Mouse (Mus musculus): Measurements from ENCODE around the gene Ntn5. TPM values are rescaled to one million over a fixed set of nuclear protein-coding genes. Genes with fewer than 3 reads are reported as not detected.

Gene Ntn5
- total RNA-seq, 2 experiments from 2014 or later = 11.1 to 13.3 TPM

DNA sequence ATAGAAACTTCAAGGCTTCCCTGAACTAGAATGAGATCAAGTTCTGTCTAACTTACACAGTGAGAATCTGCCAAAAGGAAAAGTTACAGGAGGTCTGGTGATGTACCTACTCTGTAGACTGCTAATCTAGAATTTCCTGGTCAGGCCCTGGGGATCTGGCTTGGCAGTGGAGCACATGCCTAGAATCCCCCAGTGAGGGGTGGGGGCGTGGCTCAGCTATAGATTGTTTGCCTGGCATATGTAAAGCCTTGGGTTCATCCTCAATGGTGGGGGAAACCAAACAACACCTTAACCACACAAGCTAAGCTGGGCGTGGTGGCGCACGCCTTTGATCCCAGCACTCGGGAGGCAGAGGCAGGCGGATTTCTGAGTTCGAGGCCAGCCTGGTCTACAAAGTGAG lies 14.1 kb downstream of the Ntn5 start:
- no peak for DNase-seq (ENCODE audit: low spot score in 2 of 2)

DNA sequence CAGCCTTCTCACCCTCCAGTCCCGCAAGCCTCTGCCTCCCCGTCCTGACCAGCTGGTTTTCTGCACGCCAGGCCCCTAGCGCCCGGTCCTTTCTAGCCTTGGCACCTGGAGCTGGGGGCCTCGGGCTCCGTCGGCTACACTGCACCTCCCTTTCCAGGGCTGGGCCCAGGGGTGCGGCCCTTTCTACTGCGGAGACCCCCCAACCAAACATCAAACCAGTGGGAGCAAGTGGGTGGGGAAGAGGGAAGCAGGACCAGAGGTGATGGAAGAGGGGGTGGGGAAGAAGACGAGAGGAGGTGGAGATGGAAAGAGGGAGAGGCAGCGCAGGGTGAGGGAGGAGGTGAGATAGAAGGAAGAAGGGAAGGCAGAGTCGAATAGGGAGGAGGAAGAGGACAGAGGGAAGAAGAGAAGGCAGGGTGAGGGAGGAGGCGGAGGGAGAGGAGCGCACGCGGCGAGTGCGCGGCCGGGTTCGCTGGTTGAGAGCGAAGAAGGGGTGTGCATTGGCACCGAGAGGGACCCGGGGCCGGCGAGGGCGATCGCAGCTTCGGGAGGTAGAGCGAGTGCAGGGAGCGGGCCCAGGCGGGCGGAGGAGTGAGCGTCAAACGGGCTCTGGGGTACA lies 15.8 kb downstream of the Ntn5 start, which contains the start of gene Car11:
TSS of gene Car11 (plus strand) at position 321 of the 619 bp plus-strand sequence.
- DNase-seq (ENCODE audit: low spot score in 2 of 2) = peak in 1 of 2 experiments; percentile 71

DNA sequence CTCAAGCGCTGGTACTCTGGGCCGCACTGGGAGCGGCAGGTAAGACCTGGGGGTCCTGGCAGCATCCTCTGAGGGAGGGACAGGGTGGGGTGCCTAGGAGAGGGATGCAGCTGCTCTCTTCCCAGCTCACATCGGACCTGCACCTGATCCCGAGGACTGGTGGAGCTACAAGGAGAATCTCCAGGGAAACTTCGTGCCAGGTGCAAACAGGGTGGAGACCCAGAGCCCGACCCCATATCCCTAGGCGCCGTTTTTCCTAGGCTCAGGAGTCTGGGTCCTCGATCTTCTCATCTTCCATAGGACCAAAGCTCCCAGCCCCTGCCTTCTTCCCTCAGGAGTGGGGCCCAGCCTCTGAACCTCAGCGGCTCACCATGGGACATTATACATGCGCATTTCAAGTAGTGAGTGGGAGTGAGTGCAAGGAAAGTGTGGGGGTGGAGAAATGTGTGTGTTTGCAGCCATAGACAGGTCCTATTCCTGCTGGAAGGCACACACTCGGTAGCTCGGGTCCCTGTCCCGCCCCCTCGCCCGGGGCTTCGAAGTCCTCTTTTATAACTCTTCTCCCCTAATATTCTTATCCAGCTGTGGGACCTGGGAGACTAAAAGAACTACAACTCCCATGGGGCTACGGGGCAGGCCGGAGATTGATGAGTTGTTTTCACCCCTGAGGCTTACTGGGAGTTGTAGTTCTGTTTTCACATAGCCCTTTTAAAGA lies 16.6 kb downstream of the Ntn5 start:
- peak; percentile 74 to 86 for DNase-seq (ENCODE audit: low spot score in 2 of 2)

DNA sequence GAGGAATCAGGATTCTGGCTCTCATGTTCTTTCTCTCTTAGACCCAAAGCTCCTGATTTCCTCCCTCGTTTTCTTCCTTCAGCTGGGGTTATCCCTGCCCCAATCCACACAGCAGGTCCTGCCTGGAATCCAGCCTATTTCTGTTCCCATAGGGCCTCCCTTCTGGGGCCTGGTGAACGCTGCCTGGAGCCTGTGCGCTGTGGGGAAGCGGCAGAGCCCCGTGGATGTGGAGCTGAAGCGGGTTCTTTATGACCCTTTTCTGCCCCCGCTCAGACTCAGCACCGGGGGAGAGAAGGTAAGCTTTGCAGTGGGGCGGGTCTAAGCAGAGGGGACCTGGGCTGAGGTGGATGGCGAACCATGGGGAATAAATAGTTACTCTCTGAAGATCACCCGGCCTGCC lies 17.2 kb downstream of the Ntn5 start:
- DNase-seq (ENCODE audit: low spot score in 2 of 2) = no peak

DNA sequence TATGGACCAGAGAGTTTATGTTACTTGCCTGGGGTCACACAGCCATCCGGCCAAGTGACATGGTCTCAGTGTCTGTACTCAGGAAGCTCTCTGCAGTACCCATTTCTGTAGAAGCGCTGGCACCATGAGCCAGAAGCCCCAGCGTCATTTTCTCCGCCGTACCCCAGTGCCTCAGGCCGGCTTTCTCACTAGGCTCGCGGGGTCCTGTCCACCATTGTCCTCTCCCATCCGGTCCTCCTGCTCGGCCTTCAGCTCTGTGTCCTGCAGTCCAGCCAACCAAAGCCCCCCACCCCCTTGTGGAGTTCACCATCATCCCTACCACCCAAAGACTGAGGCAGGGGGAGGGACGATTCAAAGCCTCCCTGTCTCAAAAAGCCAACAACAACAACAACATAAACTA lies 17.8 kb downstream of the Ntn5 start:
- DNase-seq (ENCODE audit: low spot score in 2 of 2) = no peak

DNA sequence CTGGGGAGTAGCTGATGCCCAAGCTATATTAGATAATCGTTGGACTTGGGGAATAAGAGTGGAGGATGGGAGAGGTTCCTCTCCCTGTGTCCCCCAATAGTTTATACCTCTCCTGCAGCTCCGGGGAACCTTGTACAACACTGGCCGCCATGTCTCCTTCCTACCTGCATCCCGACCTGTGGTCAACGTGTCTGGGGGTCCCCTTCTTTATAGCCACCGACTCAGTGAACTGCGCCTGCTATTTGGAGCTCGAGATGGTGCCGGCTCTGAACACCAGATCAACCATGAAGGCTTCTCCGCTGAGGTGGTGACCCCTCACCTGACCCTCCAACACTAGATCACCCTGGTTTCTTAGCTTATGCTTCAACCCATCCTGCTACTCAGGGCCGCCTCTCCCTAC lies 18.5 kb downstream of the Ntn5 start:
- DNase-seq (ENCODE audit: low spot score in 2 of 2) = no peak

DNA sequence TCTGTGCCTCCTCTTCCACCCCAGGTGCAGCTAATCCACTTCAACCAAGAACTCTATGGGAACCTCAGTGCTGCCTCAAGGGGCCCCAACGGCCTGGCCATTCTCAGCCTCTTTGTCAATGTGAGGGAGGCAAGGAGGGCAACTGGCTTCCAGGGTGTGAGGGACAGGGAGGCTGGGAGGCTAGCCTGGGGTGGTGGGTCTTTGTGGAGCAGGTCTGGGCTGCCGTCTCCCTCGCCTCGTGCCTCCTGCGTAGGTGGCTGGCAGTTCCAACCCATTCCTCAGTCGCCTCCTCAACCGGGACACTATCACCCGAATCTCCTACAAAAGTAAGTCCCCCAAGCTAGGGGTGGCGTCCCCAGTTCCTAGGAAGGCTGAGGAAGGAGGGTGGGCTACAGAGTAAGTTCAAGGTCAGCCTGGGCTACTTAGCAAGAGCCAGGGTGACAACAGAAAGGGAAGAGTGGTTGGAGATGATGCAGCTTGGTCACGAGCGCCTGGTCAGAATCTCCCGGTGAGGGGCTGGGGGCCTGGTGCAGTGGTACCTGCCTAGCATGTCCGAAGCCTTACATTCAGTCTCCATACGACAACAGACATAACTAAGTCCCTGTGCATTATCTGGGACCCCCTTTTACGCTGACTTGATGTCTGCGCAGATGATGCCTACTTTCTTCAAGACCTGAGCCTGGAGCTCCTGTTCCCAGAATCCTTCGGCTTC lies 19.1 kb downstream of the Ntn5 start:
- no peak for DNase-seq (ENCODE audit: low spot score in 2 of 2)

DNA sequence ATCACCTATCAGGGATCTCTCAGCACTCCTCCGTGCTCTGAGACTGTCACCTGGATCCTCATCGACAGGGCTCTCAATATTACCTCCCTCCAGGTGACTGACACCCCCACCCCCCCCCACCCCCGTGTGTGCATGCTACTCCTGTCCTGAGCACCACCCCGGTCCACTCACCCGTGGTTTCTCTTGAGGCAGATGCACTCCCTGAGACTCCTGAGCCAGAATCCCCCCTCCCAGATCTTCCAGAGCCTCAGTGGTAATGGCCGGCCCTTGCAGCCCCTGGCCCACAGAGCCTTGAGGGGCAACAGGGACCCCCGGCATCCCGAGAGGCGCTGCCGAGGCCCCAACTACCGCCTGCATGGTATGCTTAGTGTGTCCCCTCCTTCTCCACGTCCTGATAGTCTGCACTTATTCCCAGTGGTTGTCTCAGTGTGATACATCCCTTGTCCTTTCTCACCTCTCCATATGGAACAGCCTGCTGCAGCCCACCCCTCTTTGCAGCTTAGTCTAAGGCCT lies 19.8 kb downstream of the Ntn5 start:
- DNase-seq (ENCODE audit: low spot score in 2 of 2) = no peak

DNA sequence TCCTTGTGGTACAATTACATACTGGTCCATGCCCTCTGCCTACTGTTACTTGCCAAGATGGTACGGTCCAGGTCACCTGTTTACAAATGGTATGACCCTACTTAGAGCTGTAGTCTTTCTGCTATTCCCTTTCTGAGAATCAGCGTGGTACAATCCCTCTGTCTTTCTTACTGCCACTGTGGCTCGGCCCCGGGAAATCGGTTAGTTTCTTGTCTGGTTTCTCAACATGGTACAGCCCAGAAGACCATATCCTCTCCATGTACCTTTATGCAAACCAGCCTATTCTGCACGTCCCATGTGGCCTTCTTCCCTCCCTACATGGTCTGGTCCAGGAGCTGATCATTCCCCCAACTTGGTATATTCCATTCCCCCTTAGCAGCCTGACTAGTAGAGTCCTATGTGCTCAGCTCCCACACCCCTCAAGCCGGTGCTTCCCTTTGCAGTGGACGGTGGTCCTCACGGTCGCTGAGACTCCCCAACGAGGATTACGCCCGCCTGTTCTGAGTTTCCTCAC lies 20.3 kb downstream of the Ntn5 start:
- peak; percentile 64 to 70 for DNase-seq (ENCODE audit: low spot score in 2 of 2)

DNA sequence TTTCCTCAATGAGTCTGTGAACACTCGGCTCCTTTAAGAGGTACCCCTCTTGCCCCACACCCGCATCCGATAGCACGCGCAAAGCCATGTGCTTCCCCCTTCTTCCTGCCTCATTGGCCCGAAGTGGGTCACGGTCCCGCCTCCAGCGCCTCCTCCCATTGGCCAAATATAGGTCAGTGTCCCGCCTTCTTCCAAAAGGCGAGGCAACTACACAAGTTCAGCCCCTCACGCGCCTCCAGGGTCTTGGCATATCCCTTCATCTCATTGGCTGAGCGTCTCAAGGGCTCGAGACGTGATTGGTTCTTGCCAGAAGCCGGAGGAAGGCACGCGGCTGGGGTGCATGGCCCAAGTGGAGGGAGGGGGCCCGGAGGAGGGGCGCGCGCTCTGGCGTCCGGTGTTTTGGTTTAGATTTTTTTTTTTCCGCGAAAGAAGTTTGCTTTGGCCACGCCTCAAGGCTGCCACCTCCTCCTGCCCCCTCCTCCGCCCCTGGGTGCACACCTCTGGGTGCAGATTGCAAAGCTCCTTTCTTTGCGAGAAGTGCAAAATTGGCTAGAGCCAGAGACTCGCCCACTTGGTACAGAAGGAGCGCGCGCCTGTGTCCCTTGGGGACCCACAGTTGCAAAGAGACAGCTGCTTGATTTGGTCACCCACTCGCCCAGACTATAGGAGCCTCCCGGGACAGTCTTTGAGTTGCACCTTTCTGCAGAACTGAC lies 21.1 kb downstream of the Ntn5 start, which contains the start of gene Dbp:
TSS of gene Dbp (plus strand) at position 359 of the 713 bp plus-strand sequence.
- DNase-seq (ENCODE audit: low spot score in 2 of 2) = peak; percentile 99

DNA sequence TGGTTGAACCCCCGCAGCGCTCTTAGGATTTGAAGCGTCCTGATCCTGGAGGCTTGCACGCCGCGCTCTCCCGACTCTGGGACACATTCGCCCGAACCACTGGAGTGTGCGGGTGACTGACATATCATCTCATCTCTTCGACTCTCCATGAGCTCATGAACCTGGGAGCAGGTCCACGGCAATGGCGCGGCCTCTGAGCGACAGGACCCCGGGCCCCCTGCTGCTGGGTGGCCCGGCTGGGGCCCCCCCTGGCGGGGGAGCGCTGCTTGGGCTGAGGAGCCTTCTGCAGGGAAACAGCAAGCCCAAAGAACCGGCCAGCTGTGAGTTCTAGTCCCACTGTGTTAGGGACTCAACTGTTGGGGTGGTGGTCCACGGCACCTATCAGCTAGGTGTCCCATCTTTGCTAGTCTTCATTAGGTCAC lies 21.6 kb downstream of the Ntn5 start:
- no peak for DNase-seq (ENCODE audit: low spot score in 2 of 2)

DNA sequence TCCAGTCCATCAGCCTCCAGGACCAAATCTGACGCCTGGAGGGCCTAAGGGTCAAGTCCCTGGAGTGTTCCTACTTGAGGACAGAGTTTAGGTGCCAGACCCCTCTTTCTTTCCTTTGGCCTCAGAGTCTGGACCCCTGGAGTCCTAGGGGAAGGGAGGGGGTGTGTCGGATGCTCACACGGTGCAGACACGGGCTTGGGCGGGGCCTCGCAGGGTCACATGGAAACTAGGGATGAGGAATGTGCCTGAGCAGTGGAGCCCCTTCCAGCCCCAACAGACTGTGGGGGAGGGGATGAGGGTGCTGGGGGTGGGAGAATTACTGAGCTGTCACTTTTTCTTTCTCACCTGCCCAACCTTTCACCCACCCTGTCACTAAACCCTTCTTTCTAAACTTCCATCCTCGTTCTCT lies 22.1 kb downstream of the Ntn5 start:
- peak; percentile 66 to 79 for DNase-seq (ENCODE audit: low spot score in 2 of 2)

DNA sequence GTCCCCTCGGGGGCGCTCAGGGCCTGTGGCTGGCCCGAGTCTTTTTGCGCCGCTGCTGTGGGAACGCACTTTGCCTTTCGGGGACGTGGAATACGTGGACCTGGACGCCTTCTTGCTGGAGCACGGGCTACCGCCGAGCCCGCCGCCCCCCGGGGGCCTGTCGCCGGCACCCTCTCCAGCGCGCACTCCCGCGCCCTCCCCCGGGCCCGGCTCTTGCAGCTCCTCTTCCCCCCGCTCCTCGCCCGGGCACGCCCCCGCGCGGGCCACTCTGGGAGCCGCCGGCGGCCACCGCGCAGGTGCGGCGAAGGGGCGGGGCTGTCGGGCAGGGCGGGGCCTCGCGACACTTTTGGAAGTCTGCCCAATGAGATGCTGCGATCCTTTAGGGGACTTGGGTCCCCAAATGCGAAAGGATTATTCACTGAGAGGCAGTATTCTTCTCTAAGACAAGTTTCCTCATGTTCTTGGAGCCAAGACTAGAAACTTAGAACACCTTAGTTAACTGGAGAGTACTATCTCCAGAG lies 23.0 kb downstream of the Ntn5 start:
- DNase-seq (ENCODE audit: low spot score in 2 of 2) = peak; percentile 69 to 85

DNA sequence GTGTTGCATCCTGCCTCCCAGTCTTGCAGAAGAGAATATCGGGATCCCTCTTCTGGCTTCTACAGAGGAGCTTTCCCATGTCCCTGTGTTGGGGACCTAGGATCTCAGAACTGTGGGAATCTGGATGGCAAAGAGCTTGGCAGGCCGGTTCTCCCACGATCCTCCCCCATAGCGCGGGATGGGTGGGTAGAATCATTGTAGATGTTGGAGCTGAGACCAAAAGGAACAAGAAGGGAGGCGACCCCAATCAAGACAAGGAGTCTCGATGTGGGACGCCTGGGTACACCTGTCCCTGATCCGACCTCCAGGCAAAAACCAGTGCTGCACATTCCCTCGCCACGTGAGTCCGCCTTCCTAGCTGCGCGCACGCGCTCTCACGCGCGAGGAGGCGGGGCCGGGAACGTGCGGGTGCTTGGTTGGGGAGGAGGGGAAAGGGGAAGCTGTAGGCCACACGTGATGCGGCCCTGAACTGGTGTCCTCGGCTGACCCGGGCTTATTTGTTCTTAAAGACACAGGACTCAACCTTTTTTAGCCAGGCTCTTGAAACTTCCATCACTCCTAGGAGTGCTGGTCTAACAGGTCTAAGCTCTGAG lies 23.6 kb downstream of the Ntn5 start:
- peak; percentile 93 to 94 for DNase-seq (ENCODE audit: low spot score in 2 of 2)

DNA sequence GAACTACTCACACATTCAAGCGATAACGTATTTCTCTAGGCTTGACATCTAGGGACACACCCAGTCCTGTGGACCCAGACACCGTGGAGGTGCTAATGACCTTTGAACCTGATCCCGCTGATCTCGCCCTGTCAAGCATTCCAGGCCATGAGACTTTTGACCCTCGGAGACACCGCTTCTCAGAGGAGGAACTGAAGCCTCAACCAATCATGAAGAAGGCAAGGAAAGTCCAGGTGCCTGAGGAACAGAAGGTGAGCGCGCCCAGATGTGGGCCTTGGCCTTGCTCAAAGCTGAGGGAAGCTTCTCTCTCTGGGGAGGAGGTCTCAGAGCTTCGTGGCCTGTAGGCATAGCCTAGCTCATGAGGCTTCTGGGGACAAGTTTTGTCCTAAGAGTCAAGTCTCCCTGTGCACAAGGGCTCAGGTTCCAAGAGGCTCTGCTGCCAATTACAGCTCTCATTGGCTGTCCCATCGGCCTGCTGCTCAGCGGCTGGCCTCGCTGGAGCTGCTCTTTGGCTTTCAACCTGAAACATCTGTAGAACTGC lies 24.5 kb downstream of the Ntn5 start:
- no peak for DNase-seq (ENCODE audit: low spot score in 2 of 2)

DNA sequence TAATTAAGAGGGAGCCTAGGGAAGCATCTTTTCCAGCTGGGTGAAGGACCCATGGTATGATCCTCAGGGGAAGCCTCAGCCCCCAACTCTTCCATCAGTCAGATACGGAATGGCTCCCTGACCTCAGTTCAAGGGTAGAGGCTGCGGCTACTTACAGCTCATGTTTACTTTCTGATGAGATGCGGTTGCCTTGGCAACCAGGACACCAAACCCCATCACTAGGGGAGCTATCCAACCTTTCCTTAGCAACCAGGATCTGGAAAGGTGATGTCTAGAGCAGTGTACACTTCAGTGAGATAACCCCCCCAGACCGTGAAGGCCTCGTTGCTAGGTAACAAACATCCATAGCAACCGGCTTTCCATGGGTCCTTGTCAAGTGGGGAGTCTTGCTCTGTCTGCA lies 25.2 kb downstream of the Ntn5 start:
- DNase-seq (ENCODE audit: low spot score in 2 of 2) = no peak

DNA sequence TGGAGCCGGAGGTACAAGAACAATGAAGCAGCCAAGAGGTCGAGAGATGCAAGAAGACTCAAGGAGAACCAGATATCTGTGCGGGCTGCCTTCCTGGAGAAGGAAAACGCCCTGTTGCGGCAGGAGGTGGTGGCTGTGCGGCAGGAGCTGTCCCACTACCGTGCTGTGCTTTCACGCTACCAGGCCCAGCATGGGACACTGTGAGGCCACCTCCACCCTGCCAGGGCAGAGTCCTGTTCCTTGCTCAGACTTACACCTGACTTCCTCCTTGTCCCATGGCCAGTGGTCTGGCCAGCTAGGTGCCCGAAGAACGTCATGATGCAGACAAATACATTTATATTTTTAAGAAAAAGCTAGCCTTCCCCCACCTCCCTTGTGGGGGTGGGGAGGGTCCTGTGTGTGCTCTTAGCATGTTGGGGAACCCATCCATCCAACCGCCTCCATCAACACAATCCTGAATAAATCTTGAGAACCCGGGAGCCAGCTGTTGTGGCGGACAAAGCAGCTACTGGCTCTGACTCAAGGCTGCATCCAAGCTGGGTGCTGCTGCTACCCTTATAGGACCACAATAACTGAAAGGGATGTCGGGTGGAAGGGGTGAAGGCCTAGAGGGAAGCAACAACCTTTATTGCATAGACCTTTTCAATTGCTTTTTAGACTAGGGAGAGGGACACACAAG lies 26.0 kb downstream of the Ntn5 start:
- DNase-seq (ENCODE audit: low spot score in 2 of 2) = no peak

DNA sequence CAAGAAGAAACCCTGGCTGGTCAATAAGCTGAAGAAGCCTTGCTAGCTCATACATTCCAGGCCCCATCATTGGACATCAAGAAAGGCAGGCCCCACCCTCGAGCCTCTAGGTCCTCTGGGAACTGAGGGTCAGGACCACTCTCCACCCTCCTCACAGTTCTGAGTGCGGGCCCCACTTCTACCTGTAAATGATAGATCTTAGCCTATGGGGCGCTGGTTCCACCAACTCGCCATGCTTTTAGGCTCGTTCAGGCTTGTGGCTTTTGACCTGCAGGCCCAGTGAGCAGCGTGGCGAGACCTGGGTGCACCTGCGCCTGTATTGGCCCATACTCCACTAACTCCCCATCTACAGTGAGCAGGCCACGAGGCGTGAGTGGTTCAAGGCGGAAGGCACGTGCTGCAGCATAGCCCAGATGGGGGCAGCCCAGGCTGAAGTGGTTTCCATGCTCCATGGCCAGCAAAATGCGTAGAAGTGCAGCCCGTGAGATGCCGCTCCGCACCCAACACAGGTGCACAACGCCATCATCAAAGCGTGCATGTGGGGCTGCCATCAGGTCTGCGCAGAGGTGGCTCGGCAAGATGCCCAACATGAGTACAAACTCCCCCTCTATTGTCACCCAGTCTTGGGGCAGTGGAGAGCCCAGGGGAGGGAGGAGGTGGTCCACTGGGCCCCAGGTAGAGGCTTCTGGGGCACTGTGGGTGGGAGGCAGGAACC lies 26.8 kb downstream of the Ntn5 start:
- no peak for DNase-seq (ENCODE audit: low spot score in 2 of 2)

Data from left cerebral cortex, adult 18-20 months (tissue).